Mouse (Mus musculus): ENCODE measurements around the gene Lemd1. TPM values are rescaled to one million over a fixed set of nuclear protein-coding genes. Genes with fewer than 3 reads are reported as not detected.

Lemd1 gene
- not detected in 2 replicates for polyA plus RNA-seq (2012)

GRCm38 (mm10) chr1:132191093-132191785 lies at the start of gene Lemd1, which contains the start of gene AC124108.1:
TSS of gene Lemd1 (plus strand) at chr1:132191431.
TSS of gene AC124108.1 (plus strand) at chr1:132191457.
- Histone ChIP-seq H3K4me1 (ENCODE audit: control insufficient read depth) (no peaks in the 10 kb centered on the region), H3K27me3 (ENCODE audit: control insufficient read depth) (peaks cover 85% of the 10 kb centered on the region), H3K9me3 (ENCODE audit: control insufficient read depth, low read length) (no peaks in the 10 kb centered on the region; the same call in 1 of the 2 replicates), H3K36me3 (ENCODE audit: control insufficient read depth) (no peaks in the 10 kb centered on the region), H3K4me3 (replicated peaks) (no peak within 1 kb of the TSS)
- TF ChIP-seq TAL1 (IDR thresholded peaks at IDR 0.05; ENCODE audit: low read length): no peak

- no peak for TF ChIP-seq TAL1 (IDR thresholded peaks at IDR 0.05; ENCODE audit: low read length)
- TF ChIP-seq GATA1 (IDR thresholded peaks at IDR 0.05; ENCODE audit: low read length): no peak
- Histone ChIP-seq H3K4me3 (replicated peaks) (no peak overlapping the region), H3K27me3 (ENCODE audit: control insufficient read depth) (peaks cover 33% of the 10 kb centered on the region), H3K4me1 (ENCODE audit: control insufficient read depth) (no peaks in the 10 kb centered on the region), H3K36me3 (ENCODE audit: control insufficient read depth) (no peaks in the 10 kb centered on the region), H3K9me3 (ENCODE audit: control insufficient read depth, low read length) (no peaks in the 10 kb centered on the region)
These were observed 49.5 kb upstream of the Lemd1 start for GRCm38 (mm10) chr1:132141753-132142152.

GRCm38 (mm10) chr1:132143079-132143478 lies 48.2 kb upstream of the Lemd1 start:
- no peak overlapping the region for H3K4me3 ChIP-seq (replicated peaks)
- H3K4me1 ChIP-seq (ENCODE audit: control insufficient read depth): no peaks in the 10 kb centered on the region
- H3K27me3 ChIP-seq (ENCODE audit: control insufficient read depth): peaks cover 28% of the 10 kb centered on the region
- no peaks in the 10 kb centered on the region for H3K36me3 ChIP-seq (ENCODE audit: control insufficient read depth)
- H3K9me3 ChIP-seq (ENCODE audit: control insufficient read depth, low read length): no peaks in the 10 kb centered on the region
- TF ChIP-seq GATA1 (IDR thresholded peaks at IDR 0.05; ENCODE audit: low read length) (no peak), TAL1 (IDR thresholded peaks at IDR 0.05; ENCODE audit: low read length) (no peak)

- Histone ChIP-seq H3K4me3 (replicated peaks) (no peak overlapping the region), H3K9me3 (ENCODE audit: control insufficient read depth, low read length) (no peaks in the 10 kb centered on the region), H3K36me3 (ENCODE audit: control insufficient read depth) (no peaks in the 10 kb centered on the region), H3K4me1 (ENCODE audit: control insufficient read depth) (no peaks in the 10 kb centered on the region), H3K27me3 (ENCODE audit: control insufficient read depth) (peaks cover 22% of the 10 kb centered on the region)
- TF ChIP-seq GATA1 (IDR thresholded peaks at IDR 0.05; ENCODE audit: low read length) (no peak), TAL1 (IDR thresholded peaks at IDR 0.05; ENCODE audit: low read length) (no peak)
These were observed 47.5 kb upstream of the Lemd1 start for GRCm38 (mm10) chr1:132143730-132144129.

- no peaks in the 10 kb centered on the region for H3K9me3 ChIP-seq (ENCODE audit: control insufficient read depth, low read length)
- H3K27me3 ChIP-seq (ENCODE audit: control insufficient read depth): peaks cover 17% of the 10 kb centered on the region
- no peak overlapping the region for H3K4me3 ChIP-seq (replicated peaks)
- no peaks in the 10 kb centered on the region for H3K4me1 ChIP-seq (ENCODE audit: control insufficient read depth)
- TF ChIP-seq GATA1 (IDR thresholded peaks at IDR 0.05; ENCODE audit: low read length) (no peak), TAL1 (IDR thresholded peaks at IDR 0.05; ENCODE audit: low read length) (no peak)
- H3K36me3 ChIP-seq (ENCODE audit: control insufficient read depth): no peaks in the 10 kb centered on the region
These were observed 47.0 kb upstream of the Lemd1 start for GRCm38 (mm10) chr1:132144223-132144622.

GRCm38 (mm10) chr1:132144837-132145236 lies 46.4 kb upstream of the Lemd1 start:
- TF ChIP-seq TAL1 (IDR thresholded peaks at IDR 0.05; ENCODE audit: low read length): no peak
- no peak for TF ChIP-seq GATA1 (IDR thresholded peaks at IDR 0.05; ENCODE audit: low read length)
- Histone ChIP-seq H3K4me1 (ENCODE audit: control insufficient read depth) (no peaks in the 10 kb centered on the region), H3K9me3 (ENCODE audit: control insufficient read depth, low read length) (no peaks in the 10 kb centered on the region), H3K27me3 (ENCODE audit: control insufficient read depth) (peaks cover 10% of the 10 kb centered on the region), H3K4me3 (replicated peaks) (no peak overlapping the region), H3K36me3 (ENCODE audit: control insufficient read depth) (no peaks in the 10 kb centered on the region)

GRCm38 (mm10) chr1:132145973-132146685 lies 45.1 kb upstream of the Lemd1 start:
- H3K9me3 ChIP-seq (ENCODE audit: control insufficient read depth, low read length): no peaks in the 10 kb centered on the region
- no peaks in the 10 kb centered on the region for H3K27me3 ChIP-seq (ENCODE audit: control insufficient read depth)
- H3K36me3 ChIP-seq (ENCODE audit: control insufficient read depth): no peaks in the 10 kb centered on the region
- TF ChIP-seq GATA1 (IDR thresholded peaks at IDR 0.05; ENCODE audit: low read length): no peak
- no peak for TF ChIP-seq TAL1 (IDR thresholded peaks at IDR 0.05; ENCODE audit: low read length)
- no peak overlapping the region for H3K4me3 ChIP-seq (replicated peaks)
- H3K4me1 ChIP-seq (ENCODE audit: control insufficient read depth): no peaks in the 10 kb centered on the region

- no peaks in the 10 kb centered on the region for H3K27me3 ChIP-seq (ENCODE audit: control insufficient read depth)
- H3K4me1 ChIP-seq (ENCODE audit: control insufficient read depth): no peaks in the 10 kb centered on the region
- H3K9me3 ChIP-seq (ENCODE audit: control insufficient read depth, low read length): no peaks in the 10 kb centered on the region
- TF ChIP-seq TAL1 (IDR thresholded peaks at IDR 0.05; ENCODE audit: low read length) (no peak), GATA1 (IDR thresholded peaks at IDR 0.05; ENCODE audit: low read length) (no peak)
- H3K4me3 ChIP-seq (replicated peaks): no peak overlapping the region
- no peaks in the 10 kb centered on the region for H3K36me3 ChIP-seq (ENCODE audit: control insufficient read depth)
These were observed 41.8 kb upstream of the Lemd1 start for GRCm38 (mm10) chr1:132149410-132149809.

- H3K4me1 ChIP-seq (ENCODE audit: control insufficient read depth): no peaks in the 10 kb centered on the region
- H3K27me3 ChIP-seq (ENCODE audit: control insufficient read depth): no peaks in the 10 kb centered on the region
- H3K4me3 ChIP-seq (replicated peaks): no peak overlapping the region
- no peak for TF ChIP-seq TAL1 (IDR thresholded peaks at IDR 0.05; ENCODE audit: low read length)
- TF ChIP-seq GATA1 (IDR thresholded peaks at IDR 0.05; ENCODE audit: low read length): no peak
- no peaks in the 10 kb centered on the region for H3K9me3 ChIP-seq (ENCODE audit: control insufficient read depth, low read length)
- no peaks in the 10 kb centered on the region for H3K36me3 ChIP-seq (ENCODE audit: control insufficient read depth)
These were observed 41.1 kb upstream of the Lemd1 start for GRCm38 (mm10) chr1:132150171-132150570.
